Mouse (Mus musculus): ENCODE measurements at regions not wholly inside any gene's neighbourhood (a gene's known extent, or its start where the extent isn't known, plus 50 kb on each side); places are given as distances from the start of the nearest gene placed in this dataset.

DNA sequence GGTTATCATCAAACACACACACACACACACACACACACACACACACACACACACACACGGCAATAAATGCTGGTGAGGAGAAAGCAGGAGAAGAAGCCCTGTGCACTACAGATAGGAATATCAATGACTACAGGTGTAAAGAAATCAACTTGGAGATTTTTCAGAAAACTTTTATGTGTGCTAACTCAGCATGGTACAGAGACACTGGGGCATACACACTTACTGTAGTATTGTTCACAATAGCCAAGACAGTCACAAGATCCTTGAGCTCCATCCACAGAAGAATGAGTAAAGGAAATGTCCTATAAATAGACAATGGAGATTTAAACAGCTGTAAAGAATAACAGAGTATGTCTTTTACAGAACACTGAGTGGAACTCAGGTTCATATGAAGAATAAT lies 182.4 kb downstream of the Tm2d1 start:
- no peak for DNase-seq (ENCODE audit: low spot score in 2 of 2)

DNA sequence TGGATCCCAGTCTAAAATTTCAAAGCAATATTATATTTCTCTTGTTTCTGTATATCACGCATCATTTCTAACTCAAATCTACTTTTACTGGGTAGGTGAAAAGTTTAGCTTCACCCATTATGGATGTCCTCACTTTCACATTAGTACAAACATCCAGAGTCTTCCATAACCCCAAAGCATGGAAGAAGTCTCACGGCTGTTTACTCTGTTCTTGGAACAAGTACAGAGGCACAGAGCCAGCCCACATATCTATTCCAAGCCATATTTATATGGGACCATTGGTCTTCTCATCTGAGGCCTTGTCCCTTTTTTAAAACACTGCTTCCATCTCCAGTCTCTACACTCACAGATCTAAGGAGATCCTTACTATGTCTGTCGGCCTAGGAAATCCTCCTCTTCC lies 192.8 kb downstream of the Tm2d1 start:
- DNase-seq (ENCODE audit: low spot score in 2 of 2) = no peak

DNA sequence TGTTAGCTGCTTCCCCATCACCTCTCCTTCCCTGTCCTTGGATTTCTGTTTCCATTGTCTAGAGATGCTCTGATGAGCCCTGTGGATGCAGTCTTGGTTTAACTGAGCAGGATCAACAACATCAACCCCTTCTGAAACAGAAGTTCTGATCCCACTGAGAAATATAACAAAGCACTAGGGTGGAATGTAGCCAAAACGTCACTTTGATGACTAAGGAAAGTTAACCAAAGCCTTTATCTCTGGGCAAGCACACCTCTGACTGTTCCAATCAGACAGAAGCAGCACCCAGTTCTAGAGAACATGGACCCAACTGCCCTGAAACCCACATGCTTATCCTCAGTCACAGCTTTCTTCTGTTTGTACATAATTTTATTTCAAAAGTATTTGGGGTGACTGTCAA lies 193.2 kb downstream of the Tm2d1 start:
- DNase-seq (ENCODE audit: low spot score in 2 of 2) = no peak

DNA sequence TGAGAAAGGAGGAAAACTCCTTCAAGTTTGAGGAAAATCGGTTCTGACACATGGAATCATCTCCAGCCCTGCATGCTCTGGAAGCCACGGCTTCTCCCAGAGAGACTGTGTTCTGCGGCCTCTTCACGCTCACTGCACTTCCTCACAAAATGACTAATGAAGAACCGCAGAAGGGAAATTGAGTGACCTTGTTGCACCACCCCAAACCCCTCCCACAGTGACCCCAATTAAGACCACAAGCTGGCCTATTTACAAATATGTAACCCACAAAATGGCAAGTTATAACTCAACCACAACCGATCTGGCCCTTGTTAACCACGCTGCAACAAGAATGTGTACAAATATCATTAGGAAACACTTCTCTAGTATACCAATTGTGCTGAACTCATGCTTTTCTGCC lies 194.2 kb downstream of the Tm2d1 start:
- DNase-seq (ENCODE audit: low spot score in 2 of 2) = no peak

DNA sequence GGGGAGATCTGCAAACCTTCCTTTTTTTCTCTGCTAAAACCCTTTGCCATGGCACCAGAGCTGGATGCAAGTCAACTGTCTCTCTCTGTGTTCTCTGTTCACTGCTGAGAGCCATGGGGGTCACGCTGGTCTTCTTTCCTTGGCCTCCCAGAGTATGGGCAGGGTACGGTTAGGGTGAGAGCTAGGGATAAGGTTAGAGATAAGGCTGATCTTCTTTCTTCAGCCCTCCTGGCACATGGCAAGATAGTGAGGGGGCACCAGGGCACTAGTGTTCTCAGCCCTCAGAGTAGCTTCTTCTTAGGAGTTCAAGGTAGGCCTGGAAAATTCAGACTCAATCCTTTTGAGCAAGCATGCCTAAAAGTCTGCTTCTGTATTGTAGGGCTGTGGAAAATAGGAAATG lies 196.1 kb downstream of the Tm2d1 start:
- no peak for DNase-seq (ENCODE audit: low spot score in 2 of 2)

DNA sequence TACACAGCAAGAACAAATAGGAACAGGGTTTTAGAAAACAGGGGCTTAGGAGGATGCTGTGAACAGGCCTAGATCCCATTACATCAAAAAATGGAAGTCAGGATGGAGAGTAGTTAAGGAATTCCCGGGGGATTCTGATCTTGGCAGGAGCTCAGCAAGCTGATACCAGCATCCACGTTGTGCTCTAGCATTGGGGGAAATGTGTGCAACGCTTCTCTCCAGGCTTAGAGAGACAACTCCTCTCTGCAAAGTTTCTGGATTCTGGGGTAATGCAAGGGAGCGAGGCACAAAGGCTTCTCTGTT lies 201.1 kb downstream of the Tm2d1 start:
- DNase-seq (ENCODE audit: low spot score in 2 of 2) = no peak

DNA sequence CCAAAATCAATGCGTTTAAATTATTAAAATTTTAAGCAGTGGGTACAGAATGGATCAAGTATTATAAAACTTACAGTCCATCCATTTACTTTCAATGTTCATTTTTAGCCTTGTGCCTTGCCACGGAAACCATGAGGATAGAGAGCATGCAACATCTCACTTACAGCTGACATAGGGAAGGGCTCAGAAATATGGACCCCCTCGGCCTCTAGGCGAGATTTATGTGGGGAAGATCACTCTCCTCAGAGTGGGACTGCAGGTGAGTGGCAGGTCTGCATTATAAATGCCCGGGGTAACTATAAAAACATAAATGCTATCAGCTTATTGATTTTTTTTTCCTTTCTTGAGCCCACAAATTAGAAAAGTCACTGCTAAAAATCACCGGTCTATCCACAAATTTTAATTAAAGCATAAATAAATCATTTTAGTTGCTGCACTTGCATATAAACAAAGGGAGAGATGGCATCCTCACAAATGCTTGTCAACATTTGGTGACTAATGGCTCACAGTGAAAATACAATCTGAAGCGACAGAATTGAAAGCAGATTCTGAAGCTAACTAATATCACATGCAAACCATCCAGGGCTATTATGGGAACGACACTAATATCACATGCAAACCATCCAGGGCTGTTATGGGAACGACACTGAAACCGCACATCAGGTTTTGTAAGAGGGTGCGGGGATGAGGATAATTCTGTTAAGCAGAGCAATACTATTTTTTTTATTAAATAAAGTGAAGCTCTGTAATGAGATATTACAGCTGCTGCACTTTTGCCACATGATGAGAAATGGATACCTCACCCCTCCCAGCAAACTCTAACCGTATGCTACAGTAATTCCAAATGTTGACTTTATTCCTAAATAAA lies 201.7 kb downstream of the Tm2d1 start:
- DNase-seq (ENCODE audit: low spot score in 2 of 2) = no peak

DNA sequence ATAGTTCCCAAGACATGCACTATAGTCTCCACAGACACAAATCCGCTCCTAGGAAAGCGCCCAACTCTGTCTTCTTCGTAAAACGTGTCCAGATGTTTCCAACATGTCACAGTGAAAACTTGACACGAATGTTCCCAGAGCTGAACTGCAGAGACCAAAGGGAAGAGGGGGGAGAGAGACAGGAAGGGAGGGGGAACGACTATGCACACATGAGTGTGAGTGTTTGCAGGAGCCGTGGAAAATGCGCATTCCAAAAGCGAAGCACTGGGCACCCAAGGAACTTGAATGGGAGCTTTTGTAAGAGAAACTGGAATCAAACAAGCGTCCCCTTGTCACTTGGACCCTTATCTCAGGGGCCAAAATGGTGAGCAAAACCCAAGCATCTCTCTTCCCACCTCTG lies 202.8 kb downstream of the Tm2d1 start:
- no peak for DNase-seq (ENCODE audit: low spot score in 2 of 2)
